Mouse (Mus musculus): Measurements from ENCODE around the gene Asb10.

DNA sequence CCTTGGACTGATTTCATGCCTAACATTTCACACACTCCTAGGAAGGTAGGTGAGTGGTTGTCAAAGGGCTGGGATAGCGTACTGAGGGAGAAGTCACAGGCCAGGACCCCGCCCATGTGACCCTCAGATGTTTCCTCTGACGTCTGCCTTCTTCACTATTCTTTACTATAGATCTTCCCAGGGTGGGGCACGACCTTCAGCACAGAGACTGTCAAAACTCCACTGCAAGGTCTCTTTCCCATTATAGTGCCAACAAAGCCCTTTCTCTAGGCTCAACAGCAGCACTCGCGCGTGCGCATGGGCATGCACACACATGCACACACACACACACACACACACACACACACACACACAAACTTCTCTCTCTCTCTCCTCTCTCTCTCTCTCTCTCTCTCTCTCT, 17.0 kb downstream of the Asb10 start:
- TF ChIP-seq MYOG (IDR thresholded peaks at IDR 0.05; ENCODE audit: control insufficient read depth, extremely low read depth, insufficient read length) (no peak), CTCF (IDR thresholded peaks at IDR 0.05; ENCODE audit: control insufficient read depth, insufficient read depth, insufficient read length) (no peak), MYOD1 (IDR thresholded peaks at IDR 0.05; ENCODE audit: control insufficient read depth, insufficient read length, low read depth) (no peak), MAX (IDR thresholded peaks at IDR 0.05) (no peak), CEBPB (IDR thresholded peaks at IDR 0.05; ENCODE audit: low read depth) (no peak), USF1 (IDR thresholded peaks at IDR 0.05; ENCODE audit: low read depth) (no peak), FOSL1 (IDR thresholded peaks at IDR 0.05; ENCODE audit: insufficient read depth, low read length, poor library complexity, severe bottlenecking) (no peak)
